Mouse (Mus musculus) common myeloid progenitor, adult 5-6 weeks (primary cell): ENCODE results near the gene Pi4kb. TPM values are rescaled to one million over a fixed set of nuclear protein-coding genes. Genes with fewer than 3 reads are reported as not detected.
"Not testable (repeated sequence)": the region's sequence is repeated elsewhere in the genome, so short reads cannot be mapped to it uniquely, and the experiment has no call there.

Experiments
- ATAC-seq: replicated peaks from 2 replicates; pipeline ENCODE4 v1.8.0; 2016; ENCODE audit warnings: low read depth, mild to moderate bottlenecking, moderate TSS enrichment, inconsistent platforms; ENCODE audit not compliant: poor library complexity, severe bottlenecking
- total RNA-seq: library from RNA; stranded (forward); fragments of 200-1000, 187-1606 nt; gene quantifications from 2 replicates; pipeline ENCODE4 v1.2.3, GENCODE M21; 2017

The Pi4kb gene
- total RNA-seq: 11.6 and 43.0 TPM in 2 replicates

- ATAC-seq: peak; percentile 89
These were observed at the start of gene Pi4kb for GRCm38 (mm10) chr3:94974528-94975422. Gene Pi4kb, plus strand, starts transcription at chr3:94974731.

- peak; percentile 89 for ATAC-seq
These were observed 48.2 kb upstream of the Pi4kb start for GRCm38 (mm10) chr3:94926301-94926736.

DNA sequence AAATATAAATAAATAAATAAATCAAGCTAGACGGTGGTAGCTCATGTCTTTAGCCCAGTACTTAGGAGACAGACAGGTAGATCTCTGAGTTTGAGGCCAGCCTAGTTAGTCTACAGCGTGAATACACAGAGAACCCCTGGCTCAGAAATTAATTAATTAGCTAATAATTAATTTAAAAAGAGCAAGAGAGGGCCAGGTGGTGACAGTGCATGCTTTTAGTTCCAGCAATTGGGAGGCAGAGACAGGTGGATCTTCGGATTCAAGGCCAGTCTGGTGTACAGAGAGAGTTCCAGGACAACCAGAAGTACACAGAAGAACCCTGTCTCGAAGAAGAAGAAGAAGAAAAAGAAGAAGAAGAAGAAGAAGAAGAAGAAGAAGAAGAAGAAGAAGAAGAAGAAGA, 45.6 kb upstream of the Pi4kb start:
- ATAC-seq: not testable (repeated sequence)

GRCm38 (mm10) chr3:94930386-94931266, 43.9 kb upstream of the Pi4kb start:
- ATAC-seq: not testable (repeated sequence)

- ATAC-seq: 0 out of 2 replicates have a peak, but pooled peaks have one; percentile 9
These were observed 43.0 kb upstream of the Pi4kb start for GRCm38 (mm10) chr3:94931427-94932082.

DNA sequence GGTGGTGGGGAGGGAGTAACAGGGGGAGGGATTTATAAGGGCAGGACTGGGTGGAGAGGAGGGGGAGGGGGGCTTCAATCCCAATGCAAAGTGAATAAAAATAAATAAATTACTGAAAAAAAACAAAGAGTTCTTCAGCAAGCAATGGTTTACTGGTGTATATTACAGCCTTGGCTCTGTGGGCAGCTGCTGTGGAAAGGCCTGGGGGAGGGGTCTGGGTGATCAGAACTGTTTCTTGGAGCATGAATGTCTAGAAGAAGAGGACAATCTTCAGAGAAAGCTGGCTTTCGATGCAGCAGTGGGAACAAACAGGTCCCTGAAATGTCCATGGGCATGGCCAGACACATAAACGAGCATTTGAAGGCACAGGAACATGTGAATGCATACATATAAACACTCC, 42.3 kb upstream of the Pi4kb start:
- not testable (repeated sequence) for ATAC-seq

DNA sequence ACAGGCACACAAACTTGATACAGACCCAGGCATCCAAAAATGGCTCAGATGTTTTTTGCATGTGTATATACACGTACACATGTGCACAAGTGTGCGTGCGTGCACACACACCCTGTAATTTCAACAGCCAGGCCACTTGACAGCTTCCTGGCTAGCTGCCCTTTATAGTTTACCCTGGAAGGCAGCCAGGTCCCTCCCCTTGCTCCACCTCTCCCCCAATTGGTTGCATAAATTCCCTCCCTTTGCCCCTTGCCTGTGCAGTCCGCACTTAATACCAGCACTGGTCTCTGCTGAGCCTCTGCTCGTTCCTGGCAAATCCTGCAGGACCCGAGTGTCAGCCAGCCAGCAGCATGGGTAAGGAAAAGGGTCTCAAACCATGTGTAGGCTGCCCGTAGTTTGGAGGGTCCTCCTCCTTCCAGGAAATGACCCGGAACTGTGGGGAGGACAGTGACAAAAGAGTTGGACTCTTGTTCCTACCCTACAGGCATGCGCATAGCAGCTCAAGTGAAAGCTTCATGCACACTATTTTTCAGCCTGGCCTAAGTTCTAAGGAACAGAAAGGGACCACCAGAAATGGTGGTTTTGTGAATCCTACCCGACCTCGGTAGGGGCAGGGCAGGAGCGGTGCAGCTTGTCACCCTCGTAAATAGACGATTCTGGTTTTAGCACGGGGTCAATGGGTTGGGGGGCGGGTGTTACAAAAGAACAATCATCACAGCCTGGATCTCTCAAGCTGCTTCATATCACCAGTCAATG, 41.5 kb upstream of the Pi4kb start, which contains the start of gene Selenbp1:
TSS of gene Selenbp1 (plus strand) at position 248 of the 756 bp plus-strand sequence.
- peak; percentile 81 for ATAC-seq

DNA sequence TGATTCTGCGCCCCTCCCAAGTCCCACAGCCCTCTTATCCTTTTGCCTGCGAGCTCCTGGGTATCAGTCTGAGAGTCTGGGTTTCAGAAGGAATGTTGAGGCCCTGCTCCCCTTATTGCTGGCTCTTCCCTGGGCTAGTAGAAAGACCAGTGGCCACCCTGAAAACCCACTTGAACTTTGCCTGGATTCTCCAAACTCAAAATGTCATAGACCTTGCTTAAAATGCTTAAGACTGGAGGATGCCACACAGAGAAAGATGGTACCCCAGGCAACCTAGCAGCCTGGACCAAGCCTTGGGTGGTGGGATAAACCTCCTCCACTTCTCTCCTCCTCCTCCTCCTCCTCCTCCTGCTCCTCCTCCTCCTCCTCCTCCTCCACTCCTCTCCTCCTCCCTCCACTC, 40.9 kb upstream of the Pi4kb start:
- ATAC-seq: not testable (repeated sequence)

- ATAC-seq: not testable (repeated sequence)
These were observed 40.0 kb upstream of the Pi4kb start for GRCm38 (mm10) chr3:94934564-94934963.

GRCm38 (mm10) chr3:94935332-94935731, 39.2 kb upstream of the Pi4kb start:
- not testable (repeated sequence) for ATAC-seq

- not testable (repeated sequence) for ATAC-seq
These were observed 38.4 kb upstream of the Pi4kb start for GRCm38 (mm10) chr3:94936147-94936546.

DNA sequence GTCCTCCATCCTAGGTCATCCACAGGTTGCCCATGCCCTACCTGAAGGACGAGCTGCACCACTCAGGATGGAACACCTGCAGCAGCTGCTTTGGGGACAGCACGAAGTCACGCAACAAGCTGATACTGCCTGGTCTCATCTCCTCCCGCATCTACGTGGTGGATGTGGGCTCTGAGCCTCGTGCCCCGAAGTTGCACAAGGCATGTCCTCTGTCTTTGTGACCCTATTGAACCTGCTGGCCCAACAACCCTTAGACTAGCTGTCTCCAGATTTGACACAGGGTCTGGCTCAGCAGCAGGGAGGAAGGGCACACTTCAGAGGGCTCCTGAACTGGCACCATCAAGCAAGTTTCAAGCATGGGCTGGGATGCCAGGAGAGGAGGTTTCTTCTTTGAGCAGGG, 37.3 kb upstream of the Pi4kb start:
- ATAC-seq: not testable (repeated sequence)

GRCm38 (mm10) chr3:94940033-94940432, 34.5 kb upstream of the Pi4kb start:
- ATAC-seq: not testable (repeated sequence)

GRCm38 (mm10) chr3:94942211-94942967, 32.1 kb upstream of the Pi4kb start:
- peak; percentile 84 for ATAC-seq

GRCm38 (mm10) chr3:94943706-94944105, 30.8 kb upstream of the Pi4kb start:
- ATAC-seq: peak; percentile 57

- no peak for ATAC-seq
These were observed 26.4 kb upstream of the Pi4kb start for GRCm38 (mm10) chr3:94948066-94948614.

GRCm38 (mm10) chr3:94949645-94950044, 24.9 kb upstream of the Pi4kb start:
- ATAC-seq: peak; percentile 17; the same call in 1 of the 2 replicates

GRCm38 (mm10) chr3:94952806-94953205, 21.7 kb upstream of the Pi4kb start:
- ATAC-seq: no peak
